Mouse (Mus musculus) left cerebral cortex, postnatal 25 days (tissue): ENCODE results near the gene Olfr373. TPM values are rescaled to one million over a fixed set of nuclear protein-coding genes. Genes with fewer than 3 reads are reported as not detected.
"Not testable (repeated sequence)": the region's sequence is repeated elsewhere in the genome, so short reads cannot be mapped to it uniquely, and the experiment has no call there.

Source experiments
- DNase-seq, 2 experiments: peaks; one replicate each; pipeline ENCODE4 v3.0.0; 2022; ENCODE audit warnings: low spot score in 2 of 2, mixed read lengths in 1 of 2
- intact Hi-C: fragments of 180-260 bp; cut with DNase I; formaldehyde crosslinking; loops from one replicate; pipeline ENCODE4 v1.15.1; 2025
- total RNA-seq, 2 experiments: library from RNA; stranded (reverse); gene quantifications; 2 replicates each; pipeline ENCODE4 v1.2.3; 2021

Gene Olfr373
- not detected for total RNA-seq

GRCm38 (mm10) chr8:72082877-72083276 is at the start of gene Olfr373:
Gene Olfr373, plus strand, starts transcription at chr8:72083177.
- intact Hi-C loops, DNase-seq: not testable (repeated sequence)

- intact Hi-C loops: loop anchor here (5.0 kb wide), 1 partner anchor 51 kb away; no protein-coding TSS in a partner anchor
- not testable (repeated sequence) for DNase-seq
Measured at GRCm38 (mm10) chr8:72040918-72041317, 42.1 kb upstream of the Olfr373 start, which contains the start of gene Olfr372. Gene Olfr372, plus strand, starts transcription at chr8:72041218.

GRCm38 (mm10) chr8:72042493-72042892 is 40.5 kb upstream of the Olfr373 start:
- intact Hi-C loops: loop anchor here (5.0 kb wide), 1 partner anchor 50 kb away; no protein-coding TSS in a partner anchor
- DNase-seq: no peak

GRCm38 (mm10) chr8:72054633-72055032 is 28.3 kb upstream of the Olfr373 start:
- DNase-seq, intact Hi-C loops: not testable (repeated sequence)

GRCm38 (mm10) chr8:72057643-72058042 is 25.3 kb upstream of the Olfr373 start:
- intact Hi-C loops, DNase-seq: not testable (repeated sequence)

GRCm38 (mm10) chr8:72066819-72067399 is 16.1 kb upstream of the Olfr373 start:
- DNase-seq, intact Hi-C loops: not testable (repeated sequence)

- no peak for DNase-seq
Measured at GRCm38 (mm10) chr8:72084744-72085143, 1.8 kb downstream of the Olfr373 start.

GRCm38 (mm10) chr8:72087611-72088010 is 4.6 kb downstream of the Olfr373 start:
- DNase-seq, intact Hi-C loops: not testable (repeated sequence)

More at GRCm38 (mm10) chr8:72084744-72085143, 1.8 kb downstream of the Olfr373 start:
- intact Hi-C loops: no loop called here

- intact Hi-C loops: not testable (repeated sequence)
Measured at GRCm38 (mm10) chr8:72096721-72097120, 13.7 kb downstream of the Olfr373 start.

GRCm38 (mm10) chr8:72099377-72100103 is 16.6 kb downstream of the Olfr373 start:
- intact Hi-C loops: loop anchor here (1.0 kb wide), 1 partner anchor 97 kb away; no protein-coding TSS in a partner anchor
- peak; percentile 3 to 8 for DNase-seq

More at GRCm38 (mm10) chr8:72096721-72097120, 13.7 kb downstream of the Olfr373 start:
- DNase-seq: not testable (repeated sequence)

- intact Hi-C loops: no loop called here
Measured at GRCm38 (mm10) chr8:72105165-72105564, 22.2 kb downstream of the Olfr373 start.

GRCm38 (mm10) chr8:72106740-72107139 is 23.8 kb downstream of the Olfr373 start, which contains the start of gene Olfr374:
Gene Olfr374, plus strand, starts transcription at chr8:72107040.
- DNase-seq: no peak
- intact Hi-C loops: no loop called here

More at GRCm38 (mm10) chr8:72105165-72105564, 22.2 kb downstream of the Olfr373 start:
- DNase-seq: no peak

GRCm38 (mm10) chr8:72110876-72111275 is 27.9 kb downstream of the Olfr373 start:
- no peak for DNase-seq
- intact Hi-C loops: no loop called here

- DNase-seq: no peak
- intact Hi-C loops: no loop called here
Measured at GRCm38 (mm10) chr8:72112486-72112885, 29.5 kb downstream of the Olfr373 start.

- intact Hi-C loops: no loop called here
- no peak for DNase-seq
Measured at GRCm38 (mm10) chr8:72115202-72115601, 32.2 kb downstream of the Olfr373 start.

GRCm38 (mm10) chr8:72118616-72119015 is 35.6 kb downstream of the Olfr373 start:
- no peak for DNase-seq
- intact Hi-C loops: no loop called here

- DNase-seq, intact Hi-C loops: not testable (repeated sequence)
Measured at GRCm38 (mm10) chr8:72121486-72121885, 38.5 kb downstream of the Olfr373 start.

- no peak for DNase-seq
- intact Hi-C loops: no loop called here
Measured at GRCm38 (mm10) chr8:72121997-72122396, 39.0 kb downstream of the Olfr373 start.

GRCm38 (mm10) chr8:72127834-72128233 is 44.9 kb downstream of the Olfr373 start:
- DNase-seq: no peak
- intact Hi-C loops: no loop called here

- no peak for DNase-seq
- intact Hi-C loops: no loop called here
Measured at GRCm38 (mm10) chr8:72131251-72131650, 48.3 kb downstream of the Olfr373 start.
